Mouse (Mus musculus): Measurements from ENCODE around the gene Trmt13.

Gene Trmt13

GRCm38 (mm10) chr3:116637693-116638476 is 23.5 kb upstream of the Trmt13 start:
- in situ Hi-C loops (cut with MboI; ENCODE audit: low pct_unique_long_range_greater_than_20kb in 1 of 2, low sequenced_read_pairs in 2 of 2, unreplicated experiment in 1 of 2) = no loop called here

GRCm38 (mm10) chr3:116635799-116636198 is 21.4 kb upstream of the Trmt13 start:
- in situ Hi-C loops (cut with MboI; ENCODE audit: low pct_unique_long_range_greater_than_20kb in 1 of 2, low sequenced_read_pairs in 2 of 2, unreplicated experiment in 1 of 2) = no loop called here

- in situ Hi-C loops (cut with MboI; ENCODE audit: low pct_unique_long_range_greater_than_20kb in 1 of 2, low sequenced_read_pairs in 2 of 2, unreplicated experiment in 1 of 2) = no loop called here
These were observed 20.5 kb upstream of the Trmt13 start for GRCm38 (mm10) chr3:116634853-116635252.

- in situ Hi-C loops (cut with MboI; ENCODE audit: low pct_unique_long_range_greater_than_20kb in 1 of 2, low sequenced_read_pairs in 2 of 2, unreplicated experiment in 1 of 2) = no loop called here
These were observed 19.7 kb upstream of the Trmt13 start for GRCm38 (mm10) chr3:116634091-116634490.

- in situ Hi-C loops (cut with MboI; ENCODE audit: low pct_unique_long_range_greater_than_20kb in 1 of 2, low sequenced_read_pairs in 2 of 2, unreplicated experiment in 1 of 2) = no loop called here
These were observed 18.6 kb upstream of the Trmt13 start for GRCm38 (mm10) chr3:116632971-116633370.

GRCm38 (mm10) chr3:116631459-116631858 is 17.1 kb upstream of the Trmt13 start:
- in situ Hi-C loops (cut with MboI; ENCODE audit: low pct_unique_long_range_greater_than_20kb in 1 of 2, low sequenced_read_pairs in 2 of 2, unreplicated experiment in 1 of 2) = no loop called here

- in situ Hi-C loops (cut with MboI; ENCODE audit: low pct_unique_long_range_greater_than_20kb in 1 of 2, low sequenced_read_pairs in 2 of 2, unreplicated experiment in 1 of 2) = no loop called here
These were observed 8.3 kb upstream of the Trmt13 start for GRCm38 (mm10) chr3:116622641-116623040.

- in situ Hi-C loops (cut with MboI; ENCODE audit: low pct_unique_long_range_greater_than_20kb in 1 of 2, low sequenced_read_pairs in 2 of 2, unreplicated experiment in 1 of 2) = no loop called here
These were observed 6.4 kb upstream of the Trmt13 start for GRCm38 (mm10) chr3:116620636-116621370.

GRCm38 (mm10) chr3:116618855-116619254 is 4.5 kb upstream of the Trmt13 start:
- in situ Hi-C loops (cut with MboI; ENCODE audit: low pct_unique_long_range_greater_than_20kb in 1 of 2, low sequenced_read_pairs in 2 of 2, unreplicated experiment in 1 of 2) = no loop called here

GRCm38 (mm10) chr3:116615318-116616068 is 1.1 kb upstream of the Trmt13 start:
- in situ Hi-C loops (cut with MboI; ENCODE audit: low pct_unique_long_range_greater_than_20kb in 1 of 2, low sequenced_read_pairs in 2 of 2, unreplicated experiment in 1 of 2) = no loop called here

- in situ Hi-C loops (cut with MboI; ENCODE audit: low pct_unique_long_range_greater_than_20kb in 1 of 2, low sequenced_read_pairs in 2 of 2, unreplicated experiment in 1 of 2) = no loop called here
These were observed 9.8 kb downstream of the Trmt13 start for GRCm38 (mm10) chr3:116604570-116604969.

- in situ Hi-C loops (cut with MboI; ENCODE audit: low pct_unique_long_range_greater_than_20kb in 1 of 2, low sequenced_read_pairs in 2 of 2, unreplicated experiment in 1 of 2) = no loop called here
These were observed 12.6 kb downstream of the Trmt13 start for GRCm38 (mm10) chr3:116601781-116602180.

- in situ Hi-C loops (cut with MboI; ENCODE audit: low pct_unique_long_range_greater_than_20kb in 1 of 2, low sequenced_read_pairs in 2 of 2, unreplicated experiment in 1 of 2) = no loop called here
These were observed 13.4 kb downstream of the Trmt13 start for GRCm38 (mm10) chr3:116601005-116601404.

GRCm38 (mm10) chr3:116599705-116600104 is 14.7 kb downstream of the Trmt13 start:
- in situ Hi-C loops (cut with MboI; ENCODE audit: low pct_unique_long_range_greater_than_20kb in 1 of 2, low sequenced_read_pairs in 2 of 2, unreplicated experiment in 1 of 2) = loop anchor here (25.0 kb wide), 1 partner anchor 262 kb away; no protein-coding TSS in a partner anchor

GRCm38 (mm10) chr3:116595603-116595991 is 18.8 kb downstream of the Trmt13 start:
- in situ Hi-C loops (cut with MboI; ENCODE audit: low pct_unique_long_range_greater_than_20kb in 1 of 2, low sequenced_read_pairs in 2 of 2, unreplicated experiment in 1 of 2) = loop anchor here (25.0 kb wide), 1 partner anchor 258 kb away; no protein-coding TSS in a partner anchor

- in situ Hi-C loops (cut with MboI; ENCODE audit: low pct_unique_long_range_greater_than_20kb in 1 of 2, low sequenced_read_pairs in 2 of 2, unreplicated experiment in 1 of 2) = loop anchor here (25.0 kb wide), 1 partner anchor 258 kb away; no protein-coding TSS in a partner anchor
These were observed 19.4 kb downstream of the Trmt13 start, which contains the start of gene Sass6 for GRCm38 (mm10) chr3:116594728-116595602. Gene Sass6 (plus strand): TSS chr3:116594982.

GRCm38 (mm10) chr3:116594076-116594727 is 20.2 kb downstream of the Trmt13 start:
- in situ Hi-C loops (cut with MboI; ENCODE audit: low pct_unique_long_range_greater_than_20kb in 1 of 2, low sequenced_read_pairs in 2 of 2, unreplicated experiment in 1 of 2) = loop anchor here (25.0 kb wide), 1 partner anchor 257 kb away; no protein-coding TSS in a partner anchor
